In the genomic region with DNA sequence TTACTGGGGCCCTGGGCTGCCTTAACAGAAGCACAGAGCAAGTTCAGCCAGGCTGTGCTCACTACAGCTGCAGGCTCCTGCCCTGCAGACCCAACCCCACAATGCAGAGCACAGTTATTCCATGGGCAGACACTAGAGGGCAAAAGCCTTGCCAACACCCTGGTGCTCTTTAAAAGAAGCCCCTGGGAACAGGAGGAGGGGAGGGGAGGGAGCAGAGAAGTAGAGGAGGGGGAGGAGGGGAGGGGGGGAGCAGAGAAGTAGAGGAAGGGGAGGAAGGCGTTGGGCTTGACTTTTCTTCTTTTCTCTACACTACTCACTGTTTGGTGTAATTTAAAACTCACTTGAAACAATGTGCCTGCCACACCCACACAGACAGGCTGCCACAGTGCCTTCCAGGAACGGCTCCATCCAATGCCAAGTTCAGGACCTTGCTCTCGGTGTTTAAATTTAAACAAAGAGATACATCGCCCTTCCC, we compare ENCODE assay signal across 9 mouse cellular contexts.
DNase-seq lines count a peak whose midpoint lies in the region; ATAC-seq lines count a peak whose summit lies in the region.
"Had no signal": no experiment of that assay in that cellular context is flagged by ENCODE, and none has a peak within 500 bp of the region (broad histone marks: within the 10 kb centered on the region; RNA-seq: fewer than 3 reads in every experiment).

No protein-coding gene starts in this region.

- H3K27ac ChIP-seq in heart, embryonic 10.5 days: peak overlapping the region; percentile 62
- H3K27ac ChIP-seq in limb, embryonic 11.5 days (replicated peaks; ENCODE audit: low read depth, low read length): 0 out of 2 replicates have a peak overlapping the region, but pooled peaks have one; percentile 8

- H3K9ac ChIP-seq in limb, embryonic 11.5 days (ENCODE audit: low read length): no peak overlapping the region

- H3K36me3 ChIP-seq in heart, embryonic 10.5 days: no peaks in the 10 kb centered on the region
- H3K36me3 ChIP-seq in limb, embryonic 11.5 days (ENCODE audit: control insufficient read depth, insufficient read depth, low read length): no peaks in the 10 kb centered on the region

- peaks cover 6% of the 10 kb centered on the region; the same call in 1 of the 2 replicates for H3K27me3 ChIP-seq in heart, embryonic 10.5 days (ENCODE audit: insufficient read depth, poor library complexity, severe bottlenecking)
- no peaks in the 10 kb centered on the region for H3K27me3 ChIP-seq in limb, embryonic 11.5 days (ENCODE audit: control insufficient read depth, insufficient read depth, low read length)
- H3K27me3 ChIP-seq: Patski had no signal

- H3K4me2 ChIP-seq in limb, embryonic 11.5 days (ENCODE audit: low read depth, severe bottlenecking): no peak overlapping the region

- no peak overlapping the region for H3K4me3 ChIP-seq in heart, embryonic 10.5 days
- no peak overlapping the region for H3K4me3 ChIP-seq in limb, embryonic 11.5 days (ENCODE audit: low read depth, low read length)

- intact Hi-C loops in heart, postnatal 14 days (cut with DNase I): loop anchor here (5.0 kb wide), 2 partner anchors 47 to 62 kb away; a partner anchor contains a TSS

- DNase-seq in heart, embryonic 10.5 days (ENCODE audit: low spot score): no peak
- no peak for DNase-seq in heart, postnatal 14 days
- peak; percentile 24 for DNase-seq in 416B (ENCODE audit: low read depth)
- peak; percentile 78 for DNase-seq in embryo, embryonic 11 days
- peak; percentile 68 for DNase-seq in limb, embryonic 11.5 days (ENCODE audit: low spot score)
- DNase-seq in thymus, postnatal 0 days (ENCODE audit: low spot score): peak; percentile 76
- no peak for DNase-seq in cerebellum, adult 9-10 months
- no peak for DNase-seq in right cerebral cortex, postnatal 4 days

- H3K4me1 ChIP-seq in heart, embryonic 10.5 days: peaks cover 33% of the 10 kb centered on the region
- H3K4me1 ChIP-seq in limb, embryonic 11.5 days (ENCODE audit: control insufficient read depth, insufficient read depth, low read length): peaks cover 22% of the 10 kb centered on the region

- WGBS in heart, embryonic 10.5 days: 12% methylated on average over 4 of the region's 4 CpGs
- 21% methylated on average over 4 of the region's 4 CpGs for WGBS in limb, embryonic 11.5 days

- no peaks in the 10 kb centered on the region for H3K9me3 ChIP-seq in heart, embryonic 10.5 days
- H3K9me3 ChIP-seq in limb, embryonic 11.5 days (ENCODE audit: control insufficient read depth, low read length): no peaks in the 10 kb centered on the region

- ATAC-seq in limb, embryonic 11.5 days (ENCODE audit: insufficient number of reproducible peaks, low FRiP score, low TSS enrichment, low read depth): no peak
- ATAC-seq: Patski had no signal

Comparison
In these comparisons a context has a peak if more than half of its experiments do, and no peak if none do; other contexts are left out.
1. DNase-seq: peak in 416B (single experiment), embryo, embryonic 11 days (single experiment), limb, embryonic 11.5 days (single experiment) and thymus, postnatal 0 days (single experiment); none in heart, embryonic 10.5 days (single experiment), heart, postnatal 14 days (0 of 2), cerebellum, adult 9-10 months (single experiment) and right cerebral cortex, postnatal 4 days (single experiment).